Mouse (Mus musculus) ES-Bruce4 (cell line): ENCODE measurements at regions not wholly inside any gene's neighbourhood (a gene's known extent, or its start where the extent isn't known, plus 50 kb on each side); places are given as distances from the start of the nearest gene placed in this dataset.

Source experiments
- CTCF ChIP-seq: IDR thresholded peaks from one replicate; pipeline ENCODE4 v1.8.1; 2011; ENCODE audit warnings: low read depth, low read length
- EP300 ChIP-seq: IDR thresholded peaks from 2 replicates; pipeline ENCODE4 v1.6.1; 2011; ENCODE audit warnings: low read depth, low read length; ENCODE audit not compliant: insufficient read depth
- POLR2A ChIP-seq: IDR thresholded peaks from one replicate; pipeline ENCODE4 v1.8.1; 2011; ENCODE audit warnings: low read length; ENCODE audit not compliant: insufficient read depth

DNA sequence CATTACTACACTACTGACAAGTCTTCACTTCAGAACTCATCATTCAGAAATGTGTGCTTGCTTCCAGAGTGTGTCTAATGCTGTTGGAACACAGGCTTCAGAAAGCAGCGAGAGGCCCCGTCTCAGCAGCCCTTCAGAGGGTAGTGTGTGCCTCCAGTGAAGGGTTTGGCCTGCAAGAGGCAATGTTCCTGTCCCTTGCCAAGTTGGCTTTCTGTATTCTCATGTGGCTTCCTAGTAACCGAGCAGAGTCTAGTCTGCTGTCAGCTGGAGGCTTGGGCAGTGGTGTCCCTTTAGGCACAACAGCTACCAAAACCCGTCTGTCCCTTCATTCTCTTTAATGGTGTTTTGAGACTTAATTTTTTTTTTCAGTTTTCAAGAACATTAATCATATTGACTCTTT, 173.3 kb upstream of the Col8a1 start:
- TF ChIP-seq POLR2A (no peak), CTCF (no peak), EP300 (no peak)
